Mouse (Mus musculus): ENCODE measurements at regions not wholly inside any gene's neighbourhood (a gene's known extent, or its start where the extent isn't known, plus 50 kb on each side); places are given as distances from the start of the nearest gene placed in this dataset.
"Not testable (repeated sequence)": the region's sequence is repeated elsewhere in the genome, so short reads cannot be mapped to it uniquely, and the experiment has no call there.

DNA sequence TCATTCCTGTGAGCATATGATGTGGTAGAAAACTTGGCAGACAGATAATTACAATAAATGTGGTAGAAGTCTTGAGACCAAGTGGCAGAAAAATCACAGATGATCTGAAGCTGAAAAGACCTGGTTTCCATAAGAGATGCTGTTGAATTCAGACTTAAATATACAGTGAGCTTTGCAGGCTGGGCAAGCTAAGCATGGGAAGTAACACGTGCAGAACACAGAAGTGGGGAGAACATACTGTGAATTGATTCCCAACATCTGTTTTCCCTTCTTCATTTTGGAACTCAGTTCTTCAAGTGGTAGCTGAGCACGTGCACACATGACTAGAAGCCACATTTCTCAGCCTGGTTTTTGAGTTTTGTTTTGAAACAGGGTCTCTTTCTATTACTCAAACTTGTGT is 157.8 kb downstream of the Mterf1b start:
- no peak for DNase-seq (ENCODE audit: low read depth, low spot score)

GRCm38 (mm10) chr5:4355609-4356224 is 163.6 kb downstream of the Mterf1b start:
- DNase-seq (ENCODE audit: low read depth, low spot score) = no peak

DNA sequence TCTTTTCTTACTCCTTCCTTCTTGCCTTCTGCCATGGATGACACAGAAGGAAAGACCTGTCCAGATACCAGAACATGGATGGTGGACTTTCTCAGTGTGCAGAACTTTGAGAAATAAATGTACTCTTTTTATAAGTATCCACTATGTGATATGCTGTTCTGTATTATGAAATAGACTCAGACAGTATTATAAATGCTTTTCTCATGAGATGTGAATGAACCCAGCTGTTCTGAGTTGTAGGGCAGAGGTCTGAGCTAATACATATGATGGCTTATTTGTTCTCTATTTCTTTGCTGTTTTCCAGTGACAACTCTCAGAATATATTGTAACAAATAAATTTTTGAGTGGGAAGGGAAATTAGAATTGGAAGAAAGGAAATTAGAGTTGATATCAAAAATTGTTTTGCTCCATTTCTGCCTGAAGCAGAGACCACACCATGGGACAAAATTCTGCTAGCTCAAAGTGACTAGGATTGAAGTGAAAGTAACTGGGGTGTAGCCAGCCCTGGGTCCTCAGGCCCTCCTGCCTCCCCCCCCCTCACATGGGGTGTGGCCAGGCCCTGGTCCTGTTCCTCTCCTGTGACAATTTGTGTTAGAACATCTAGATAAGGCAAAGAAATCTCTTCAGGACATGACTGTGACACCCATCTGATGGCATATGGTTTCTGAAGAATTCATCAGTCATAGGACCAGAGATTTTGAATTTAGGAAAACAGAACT is 164.5 kb downstream of the Mterf1b start:
- DNase-seq (ENCODE audit: low read depth, low spot score) = not testable (repeated sequence)

- not testable (repeated sequence) for DNase-seq (ENCODE audit: low read depth, low spot score)
Observed at GRCm38 (mm10) chr5:4361547-4361946, 169.4 kb downstream of the Mterf1b start.

DNA sequence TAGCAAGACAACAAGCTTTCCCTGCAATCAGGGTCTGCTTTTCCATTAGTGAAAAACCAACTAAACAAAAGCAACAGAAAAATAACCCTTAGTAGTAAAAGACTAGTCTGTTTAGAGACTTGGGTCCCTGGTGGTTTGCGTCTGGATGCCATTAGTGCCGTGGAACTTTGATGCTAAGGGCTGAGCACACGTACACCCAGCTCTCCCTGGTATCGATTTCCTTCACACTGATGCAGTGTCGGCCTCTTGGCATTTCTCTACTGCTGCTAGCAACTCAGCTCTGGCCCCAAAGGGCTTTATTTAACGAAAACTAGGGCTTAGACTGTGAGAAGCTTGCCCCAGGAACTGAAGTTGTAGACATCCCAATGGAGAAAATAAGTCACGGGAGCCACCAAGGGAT is 192.6 kb downstream of the Mterf1b start:
- not testable (repeated sequence) for DNase-seq (ENCODE audit: low read depth, low spot score)

DNA sequence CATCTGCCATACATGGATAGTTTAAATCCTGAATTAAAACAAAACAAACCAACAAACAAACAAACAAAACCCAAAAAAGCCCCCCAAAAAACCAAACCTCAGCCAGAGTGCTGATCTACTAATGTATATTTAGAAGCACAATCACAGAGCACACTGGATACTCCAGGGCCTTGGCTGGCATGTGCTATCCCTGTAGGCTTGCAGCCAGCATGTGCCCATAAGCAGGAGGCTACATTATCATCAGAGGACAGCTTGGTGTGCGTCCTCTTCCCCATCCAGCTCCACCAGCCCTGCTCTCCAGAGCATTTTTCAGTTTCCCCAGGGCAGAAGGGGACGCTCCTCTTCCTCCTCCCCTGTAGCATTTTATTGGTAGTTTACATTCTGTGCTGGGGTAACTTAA is 198.9 kb downstream of the Mterf1b start:
- no peak for DNase-seq (ENCODE audit: low read depth, low spot score)

DNA sequence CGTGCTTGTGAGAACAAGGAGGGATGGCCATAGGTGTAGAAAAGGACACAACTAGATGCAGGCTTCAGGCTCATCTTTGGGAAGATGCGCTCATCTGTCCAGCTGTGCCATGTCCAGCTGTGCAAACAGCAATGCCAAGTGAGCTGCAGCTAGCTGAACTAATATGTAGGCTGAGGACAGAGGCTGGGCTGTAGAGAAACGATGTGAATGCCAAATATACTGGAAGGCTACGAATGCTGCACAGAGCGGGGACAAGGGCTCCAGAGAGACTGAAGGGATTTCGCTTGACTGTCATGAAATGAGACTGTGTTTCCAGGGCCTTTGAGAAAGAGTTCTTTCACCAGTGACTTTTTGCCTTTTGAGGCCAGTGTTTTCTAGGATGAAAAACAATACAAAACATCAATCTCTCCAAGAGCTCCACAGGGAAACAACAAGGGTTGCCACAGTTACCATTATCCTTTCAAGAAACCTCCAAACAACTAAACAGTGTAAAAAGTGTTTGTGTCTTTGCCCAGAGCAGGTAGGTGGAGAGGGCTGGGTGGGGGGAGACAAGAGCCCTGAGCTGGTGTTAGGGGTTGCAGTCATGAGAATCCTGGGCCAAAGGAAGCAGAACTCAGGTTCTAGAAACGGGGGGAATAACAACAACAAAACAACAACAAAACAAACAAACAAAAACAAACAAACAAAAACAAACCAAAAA is 202.3 kb downstream of the Mterf1b start:
- not testable (repeated sequence) for DNase-seq (ENCODE audit: low read depth, low spot score)

- DNase-seq (ENCODE audit: low read depth, low spot score) = no peak
Observed at GRCm38 (mm10) chr5:4398087-4398486, 205.9 kb downstream of the Mterf1b start.

DNA sequence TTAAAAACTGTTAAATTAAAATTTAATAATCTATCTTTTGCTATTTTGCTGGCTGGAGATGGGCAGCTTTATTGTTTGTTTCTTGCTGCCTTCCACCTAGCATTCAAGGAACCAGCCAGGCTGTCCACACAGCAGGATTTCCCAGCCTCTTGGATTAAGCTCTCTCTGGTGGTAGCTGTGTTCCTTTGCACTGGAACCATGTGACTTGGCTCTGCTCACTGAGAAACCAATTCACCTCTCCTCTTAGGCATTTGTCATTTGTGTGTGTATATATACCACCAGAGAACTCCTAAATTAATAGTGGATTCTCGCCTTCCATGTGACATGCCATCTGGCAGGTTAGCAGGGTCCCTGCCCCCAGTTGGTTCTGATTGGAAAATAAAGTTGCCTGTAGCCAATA is 225.6 kb downstream of the Mterf1b start:
- DNase-seq (ENCODE audit: low read depth, low spot score) = no peak
